Mouse (Mus musculus) gastrocnemius, adult 8-10 months (tissue): Measurements from ENCODE around the gene Lrriq3. TPM values are rescaled to one million over a fixed set of nuclear protein-coding genes. Genes with fewer than 3 reads are reported as not detected.

Experiments used
- total RNA-seq, 4 experiments: library from RNA; stranded (reverse); gene quantifications; 2 replicates each; pipeline ENCODE4 v1.2.4; 2022

Lrriq3 gene
- total RNA-seq, 4 experiments from 2014 or later = 0.29 to 0.38 (median 0.36) TPM

Other genes starting within 250 kb of the Lrriq3 start
- gene Tnni3k, start 38.0 kb upstream of the Lrriq3 start, total RNA-seq = not detected
- gene Fpgt, start within 50 bp of the Lrriq3 start, total RNA-seq = 1 to 10 TPM; 6.9 to 8.9 (median 7.3) TPM